Mouse (Mus musculus) adrenal gland, postnatal 14 days (tissue): ENCODE results near the gene Tcte2. TPM values are rescaled to one million over a fixed set of nuclear protein-coding genes. Genes with fewer than 3 reads are reported as not detected.
"Not testable (repeated sequence)": the region's sequence is repeated elsewhere in the genome, so short reads cannot be mapped to it uniquely, and the experiment has no call there.

Experiments
- DNase-seq: peaks from one replicate; pipeline ENCODE4 v3.0.0; 2021; ENCODE audit warnings: mixed read lengths
- total RNA-seq: library from RNA; stranded (reverse); gene quantifications from 2 replicates; pipeline ENCODE4 v1.2.3, GENCODE M21; 2021

The Tcte2 gene
- total RNA-seq, 1 experiment from 2014 or later: 2.5 TPM

GRCm38 (mm10) chr17:13682378-13683026 is 79.1 kb downstream of the Tcte2 start:
- DNase-seq: peak; percentile 74

- no peak for DNase-seq
Observed at GRCm38 (mm10) chr17:13681686-13682085, 79.9 kb downstream of the Tcte2 start.

GRCm38 (mm10) chr17:13681126-13681525 is 80.5 kb downstream of the Tcte2 start:
- no peak for DNase-seq

DNA sequence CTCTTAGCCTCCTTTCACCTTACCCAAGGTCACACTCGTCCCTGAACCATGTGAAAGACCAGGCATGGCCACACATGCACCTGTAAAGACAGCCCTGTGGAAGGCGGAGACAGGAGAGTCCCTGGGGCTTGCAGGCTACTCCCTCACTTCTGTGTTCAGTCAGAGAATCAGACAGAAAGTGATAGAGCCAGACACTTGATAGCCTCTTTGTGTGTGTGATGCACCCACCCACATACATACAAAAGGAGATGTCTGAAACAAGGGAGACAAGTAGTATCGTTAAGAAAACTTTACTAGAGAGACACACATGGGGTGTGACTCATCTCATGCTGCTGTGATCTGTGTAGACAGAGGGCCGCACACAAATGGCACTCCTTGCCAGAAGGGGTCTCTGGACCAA is 81.3 kb downstream of the Tcte2 start:
- DNase-seq: no peak

GRCm38 (mm10) chr17:13679725-13680124 is 81.9 kb downstream of the Tcte2 start:
- DNase-seq: no peak

- DNase-seq: no peak
Observed at GRCm38 (mm10) chr17:13677225-13678148, 84.1 kb downstream of the Tcte2 start.

DNA sequence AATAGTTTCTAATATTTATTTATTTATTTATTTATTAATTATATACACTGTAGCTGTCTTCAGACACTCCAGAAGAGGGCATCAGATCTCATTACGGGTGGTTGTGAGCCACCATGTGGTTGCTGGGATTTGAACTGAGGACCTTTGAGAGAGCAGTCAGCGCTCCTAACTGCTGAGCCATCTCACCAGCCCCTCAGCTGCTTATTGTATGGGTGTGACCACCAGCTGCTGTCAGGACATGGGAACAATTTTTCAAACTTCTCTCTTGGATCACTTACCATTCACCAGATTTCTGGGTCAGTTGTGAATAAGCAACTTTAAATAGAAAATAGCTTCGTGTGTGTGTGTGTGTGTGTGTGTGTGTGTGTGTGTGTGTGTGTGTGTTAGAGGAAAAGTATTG is 85.5 kb downstream of the Tcte2 start:
- DNase-seq: not testable (repeated sequence)

DNA sequence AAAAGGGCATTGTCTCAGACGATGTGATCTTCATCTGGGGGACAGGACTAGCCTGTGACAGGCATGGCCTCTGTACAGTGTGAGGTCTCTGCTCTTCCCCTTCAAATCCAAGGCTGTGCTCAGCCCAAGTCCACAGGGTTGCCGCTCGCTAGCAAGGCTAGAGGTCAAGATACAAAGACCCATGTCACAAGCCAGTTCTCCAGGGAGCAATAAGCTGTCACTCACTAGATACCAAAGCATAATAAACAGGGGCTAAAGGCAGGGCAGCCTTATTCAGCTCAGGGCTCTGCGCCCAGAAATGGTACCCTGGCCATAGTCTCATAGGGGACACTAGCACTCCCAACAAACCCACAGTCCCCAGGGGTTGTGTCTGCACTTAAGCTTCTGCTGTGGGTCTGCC is 86.0 kb downstream of the Tcte2 start:
- peak; percentile 39 for DNase-seq

DNA sequence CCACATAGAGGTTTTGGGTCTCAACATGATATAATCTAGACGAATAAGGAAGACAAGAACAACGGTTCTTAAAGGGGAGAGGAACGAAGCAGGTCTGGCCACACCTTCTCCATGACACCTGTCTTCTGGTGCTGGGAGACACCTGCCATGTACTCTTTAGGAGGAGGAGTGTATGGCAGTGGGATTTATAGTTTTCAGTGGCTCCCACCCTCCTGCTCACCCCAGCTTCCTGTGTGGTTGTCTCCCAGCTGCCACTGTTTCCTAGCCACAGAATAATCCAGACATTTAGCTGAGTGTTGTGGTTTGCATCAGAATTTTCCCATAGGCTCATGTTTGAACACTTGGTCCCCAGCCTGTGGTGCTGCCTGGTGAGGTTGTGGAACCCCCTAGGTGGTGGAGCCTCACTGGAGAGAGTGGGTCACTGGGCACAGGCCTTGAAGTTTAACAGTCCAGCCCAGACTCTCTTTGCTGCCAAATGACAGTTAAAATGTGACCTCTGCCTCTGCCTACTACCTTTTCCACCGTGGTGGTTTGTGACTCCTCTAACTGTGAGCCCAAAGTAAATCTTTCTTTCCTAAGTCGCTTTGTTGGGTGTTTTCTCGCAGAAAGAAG is 86.8 kb downstream of the Tcte2 start:
- DNase-seq: no peak

GRCm38 (mm10) chr17:13671732-13672131 is 89.9 kb downstream of the Tcte2 start:
- no peak for DNase-seq

DNA sequence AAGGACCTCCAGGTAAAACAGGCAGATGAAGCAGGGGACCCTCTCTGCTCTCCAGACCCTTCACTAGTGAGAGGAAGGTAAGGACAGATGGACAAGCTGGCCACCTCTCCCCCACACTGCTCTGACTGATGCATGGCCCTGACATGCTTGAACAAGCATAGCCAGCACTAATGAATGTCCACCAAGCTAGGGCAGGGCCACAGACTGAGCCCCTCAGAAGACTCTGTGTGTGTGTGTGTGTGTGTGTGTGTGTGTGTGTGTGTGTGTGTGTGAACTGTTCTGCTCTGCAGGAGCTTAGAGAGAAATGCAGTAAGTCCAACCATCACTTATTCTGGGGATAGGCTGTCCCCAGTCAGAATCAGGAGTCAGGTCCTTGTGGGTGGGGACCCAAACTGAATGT is 91.4 kb downstream of the Tcte2 start:
- DNase-seq: no peak

DNA sequence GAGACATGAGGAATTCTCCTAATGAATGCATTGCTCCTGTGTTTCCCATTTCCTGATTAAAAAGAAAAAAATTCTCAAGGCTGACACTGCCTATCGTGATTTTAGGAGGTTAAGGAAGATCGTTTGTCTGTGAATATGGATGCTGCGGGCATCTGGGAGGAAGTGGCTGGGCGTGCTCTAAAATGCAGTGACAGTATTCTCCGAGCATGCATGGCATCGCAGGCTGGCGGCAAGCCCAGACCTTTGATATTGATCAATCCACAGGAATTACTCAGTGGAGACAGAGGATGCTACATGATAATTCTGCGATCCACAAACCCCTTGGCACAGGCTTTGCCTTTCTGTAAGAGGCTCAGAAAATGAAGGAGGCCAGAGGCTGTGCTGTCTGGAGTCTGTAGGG is 92.4 kb downstream of the Tcte2 start:
- peak; percentile 81 for DNase-seq

GRCm38 (mm10) chr17:13668052-13669015 is 93.3 kb downstream of the Tcte2 start:
- no peak for DNase-seq

DNA sequence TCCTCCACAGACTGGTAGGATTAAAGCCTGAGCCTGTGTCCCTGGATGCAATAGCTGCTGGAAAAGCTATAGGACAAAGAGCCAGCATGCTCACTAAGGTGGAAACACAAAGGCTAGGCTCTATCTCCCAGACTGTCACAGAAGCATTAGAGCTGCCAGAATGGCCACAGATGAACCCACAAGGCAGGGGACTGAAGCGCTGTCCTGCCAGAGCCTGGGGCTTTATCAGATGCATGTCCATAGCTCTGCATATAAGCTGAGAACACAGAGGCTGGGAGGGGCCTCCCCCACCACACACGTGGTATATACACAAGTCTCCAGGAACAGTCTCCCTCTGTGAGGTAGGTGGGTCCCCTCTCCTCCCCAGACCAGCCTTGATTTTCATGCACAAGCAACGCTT is 94.6 kb downstream of the Tcte2 start:
- DNase-seq: no peak

DNA sequence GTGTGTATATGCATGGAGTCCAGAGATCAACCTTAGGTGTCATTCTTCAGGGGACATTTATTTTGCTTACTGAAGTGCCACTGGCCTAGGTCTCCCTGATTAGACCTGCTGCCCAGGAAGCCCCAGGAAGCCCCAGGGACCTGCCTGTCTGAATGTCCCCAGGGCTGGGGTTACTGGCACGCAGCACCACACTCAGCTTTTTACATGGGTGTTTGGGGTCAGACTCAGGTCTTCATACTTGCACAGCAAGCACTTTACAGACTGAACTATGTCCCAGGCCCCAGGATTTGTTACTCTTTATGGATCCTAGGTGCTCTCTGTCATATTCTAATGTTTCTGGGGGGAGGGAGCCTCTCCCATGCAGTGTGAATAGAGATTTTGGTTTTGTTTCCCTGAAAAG is 95.9 kb downstream of the Tcte2 start:
- no peak for DNase-seq

DNA sequence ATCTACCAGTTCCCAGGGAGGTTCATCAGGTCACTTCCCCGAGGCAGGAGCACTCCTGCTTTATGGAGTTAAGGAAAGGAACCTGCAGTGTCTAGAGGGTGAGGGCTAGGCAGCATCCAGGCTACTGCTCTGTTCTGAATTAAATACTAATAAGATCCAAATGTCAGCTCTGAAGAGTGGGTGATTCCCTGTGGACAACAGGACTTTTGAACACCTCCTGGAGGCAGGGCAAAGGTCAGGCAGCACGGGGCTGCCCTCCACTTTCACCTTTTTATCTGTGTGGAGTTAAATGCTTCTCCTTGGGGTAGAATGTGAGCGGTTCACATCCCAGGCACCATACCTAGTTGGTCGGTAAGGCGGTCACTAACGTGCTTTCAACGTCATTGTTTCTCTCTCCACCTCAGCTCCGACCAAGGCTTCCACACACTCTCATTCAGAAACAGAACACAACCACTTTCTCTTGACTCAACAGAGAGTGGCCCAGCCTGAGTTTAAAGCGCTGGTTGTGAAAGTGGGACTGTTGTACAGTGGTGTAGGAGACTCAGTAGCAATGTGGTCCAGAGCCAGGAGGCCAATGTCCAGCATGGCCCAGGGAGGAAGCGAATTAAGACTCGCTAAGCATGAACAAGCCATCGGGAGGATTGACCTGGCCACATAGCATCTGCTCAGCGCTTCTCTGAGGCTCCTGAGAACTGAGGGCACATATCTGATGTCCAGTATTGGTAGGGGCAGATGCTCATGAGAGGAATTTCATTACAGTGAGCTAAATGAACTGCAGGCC is 98.0 kb downstream of the Tcte2 start:
- no peak for DNase-seq

Other genes starting within 250 kb of the Tcte2 start
- 121 and 133 TPM in 2 replicates for gene Afdn, start 1.3 kb downstream of the Tcte2 start, total RNA-seq
- gene Gm7168, start 186.5 kb upstream of the Tcte2 start, total RNA-seq: not detected in 2 replicates
- gene Gm7356, start 241.9 kb upstream of the Tcte2 start, total RNA-seq: not detected in 2 replicates